Mouse (Mus musculus) left cerebral cortex, adult 8-10 months (tissue): ENCODE measurements at regions not wholly inside any gene's neighbourhood (a gene's known extent, or its start where the extent isn't known, plus 50 kb on each side); places are given as distances from the start of the nearest gene placed in this dataset.

Experiments used
- DNase-seq, 2 experiments: peaks; one replicate each; pipeline ENCODE4 v3.0.0; 2022; ENCODE audit warnings: low spot score in 2 of 2

DNA sequence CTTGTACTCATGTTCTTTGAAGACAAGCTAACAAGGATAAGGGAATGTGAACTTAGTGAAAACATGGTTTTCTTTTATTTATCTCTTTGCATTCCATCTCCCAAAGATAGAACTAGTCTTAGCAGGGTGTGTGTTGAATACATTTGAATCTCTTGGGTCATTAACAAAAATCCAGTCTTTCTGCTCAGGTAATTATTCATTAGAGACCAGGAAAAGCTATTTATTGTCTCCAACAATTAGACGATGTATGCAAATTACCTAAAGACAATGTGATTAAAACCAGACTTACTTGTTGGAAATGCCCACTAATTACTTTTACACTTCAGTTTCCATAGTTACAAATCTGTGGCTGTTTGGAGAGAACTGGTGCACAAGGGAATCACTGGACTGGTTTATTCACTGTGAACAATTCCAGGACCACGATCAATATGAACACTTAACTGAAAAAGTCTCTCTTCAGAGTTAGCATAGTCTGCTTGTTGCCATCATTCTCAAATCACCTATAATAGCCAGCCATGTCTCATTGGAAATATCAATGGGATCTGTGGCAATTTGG is 584.4 kb downstream of the Mettl4 start:
- no peak for DNase-seq

DNA sequence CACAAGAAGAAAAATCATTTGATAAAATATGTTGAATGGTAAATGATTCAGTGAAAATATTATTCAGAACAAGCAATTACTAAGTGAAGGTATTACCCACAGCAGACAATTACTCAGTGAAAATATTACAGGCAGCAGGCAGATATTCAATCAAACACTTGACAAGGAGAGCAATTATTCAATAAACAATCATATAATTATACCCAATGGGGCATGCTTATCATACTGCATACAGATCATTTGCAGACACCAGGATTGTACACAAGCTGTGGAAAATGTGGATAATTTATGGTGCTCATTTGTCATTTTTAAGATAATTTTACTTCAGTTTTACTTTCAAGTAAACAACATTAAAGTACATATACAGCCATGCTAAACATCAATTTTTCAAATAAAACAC is 605.5 kb downstream of the Mettl4 start:
- no peak for DNase-seq

DNA sequence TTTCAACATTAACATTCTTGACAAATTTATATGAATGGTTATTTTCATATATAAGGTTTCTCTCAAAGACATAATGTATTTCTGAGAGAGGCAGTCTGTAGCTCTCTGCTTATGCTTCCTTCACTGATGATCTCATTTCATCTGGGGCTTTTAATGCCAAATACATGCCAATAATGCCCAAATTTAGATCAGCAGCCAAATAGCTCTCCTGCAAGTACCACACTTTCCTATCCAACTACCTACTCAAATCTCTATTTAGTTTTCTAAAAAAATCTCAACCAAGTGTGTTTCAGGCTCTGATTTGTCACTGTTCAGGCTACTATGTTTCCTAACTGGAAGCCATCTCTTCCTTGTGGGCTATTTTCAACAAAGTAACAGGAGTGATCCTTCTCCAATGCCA is 616.6 kb downstream of the Mettl4 start:
- DNase-seq: peak in 1 of 2 experiments; percentile 23

DNA sequence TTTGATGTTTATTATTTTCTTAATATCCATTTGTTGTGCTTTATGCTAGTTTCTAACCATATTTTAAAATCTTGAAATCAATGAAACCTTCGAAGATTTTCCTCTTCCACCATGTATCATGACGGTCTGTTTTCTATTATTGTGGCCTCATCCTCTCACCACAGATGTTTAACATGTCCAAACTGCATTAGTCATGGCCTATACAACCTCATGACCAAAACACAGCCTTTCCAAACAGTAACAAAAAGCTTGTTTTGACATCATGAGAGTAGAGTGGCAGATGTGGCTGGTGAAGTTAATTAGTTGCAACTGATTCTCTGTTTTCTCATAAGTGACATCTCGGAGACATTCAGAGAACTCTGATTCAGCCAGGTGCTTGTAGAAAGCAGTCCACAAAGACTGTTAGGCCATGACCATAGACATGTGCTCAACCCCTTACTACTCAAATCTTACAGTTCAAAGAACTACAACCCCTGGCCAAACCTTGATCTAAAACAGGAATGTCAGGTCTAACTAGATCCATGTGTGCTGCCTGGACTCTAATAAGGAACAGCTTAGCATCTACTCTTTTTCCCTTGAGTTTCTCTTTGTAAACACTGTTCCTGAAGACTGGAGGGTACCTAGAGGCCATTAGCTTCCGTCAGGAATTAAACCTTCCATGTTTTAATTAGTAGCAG is 655.7 kb downstream of the Mettl4 start:
- no peak for DNase-seq

DNA sequence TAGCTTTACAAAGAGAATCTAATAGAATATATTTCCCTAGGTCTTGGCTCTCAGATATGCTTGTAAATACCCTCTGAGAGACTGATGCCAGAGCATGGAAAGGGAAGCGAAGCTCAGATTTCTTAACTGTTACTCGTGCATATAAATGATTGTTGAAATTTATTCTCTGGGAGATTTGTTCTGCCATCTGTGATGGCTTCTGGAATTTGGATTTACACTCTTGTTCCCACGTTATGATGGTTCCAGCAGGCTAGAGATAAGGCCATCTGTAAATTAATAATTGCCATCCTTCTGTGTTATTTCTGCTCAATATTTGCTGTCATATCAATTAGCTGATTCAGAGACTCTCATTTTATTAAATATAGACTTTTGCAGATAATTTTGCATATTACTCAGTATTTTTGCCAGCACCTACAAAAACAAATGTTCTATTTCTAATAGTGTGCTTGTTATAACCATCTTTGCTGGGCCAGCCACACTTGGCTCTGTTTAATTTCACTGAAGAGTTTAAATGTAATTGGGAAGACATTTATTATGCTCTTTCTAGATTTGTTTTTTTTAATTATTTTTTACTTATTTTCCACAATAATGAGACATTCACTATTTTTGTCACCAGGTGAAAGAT is 695.3 kb downstream of the Mettl4 start:
- no peak for DNase-seq

DNA sequence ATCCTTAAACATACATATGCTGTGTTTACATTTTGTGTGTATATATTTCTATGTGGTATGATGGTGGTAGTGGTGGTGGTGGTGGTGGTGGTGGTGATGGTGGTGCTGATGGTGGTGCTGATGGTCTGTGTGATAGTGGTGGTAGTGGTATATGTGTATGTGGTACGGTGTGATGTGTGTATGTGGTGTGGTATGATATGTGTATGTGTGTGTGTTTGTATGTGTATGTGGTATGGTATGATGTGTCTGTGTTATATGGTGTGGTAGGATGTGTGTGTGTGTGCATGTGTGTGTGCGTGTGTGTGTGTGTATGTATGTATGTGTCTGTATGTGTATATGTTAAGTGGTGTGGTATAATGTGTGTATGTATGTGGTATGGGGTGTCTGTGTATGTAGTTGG is 701.3 kb downstream of the Mettl4 start:
- no peak for DNase-seq

DNA sequence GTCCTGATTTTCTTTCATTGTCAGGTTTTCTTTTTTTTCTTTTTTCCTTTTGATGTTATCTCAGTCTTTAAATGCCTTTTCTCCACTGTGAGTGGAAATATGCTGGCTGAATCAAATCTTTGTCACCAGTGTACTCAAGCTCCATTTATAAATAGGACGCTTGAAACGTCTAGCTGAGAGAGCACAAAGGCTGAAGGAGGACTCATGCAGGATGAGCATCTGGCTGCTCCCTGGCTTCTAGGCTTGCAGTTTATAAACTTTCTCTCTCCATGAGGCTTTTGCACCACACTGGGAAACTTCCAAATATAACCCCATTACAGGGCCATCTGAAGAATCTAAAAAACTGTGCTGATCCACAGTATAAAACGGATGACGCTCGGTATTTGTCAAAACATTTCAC is 711.6 kb downstream of the Mettl4 start:
- no peak for DNase-seq

DNA sequence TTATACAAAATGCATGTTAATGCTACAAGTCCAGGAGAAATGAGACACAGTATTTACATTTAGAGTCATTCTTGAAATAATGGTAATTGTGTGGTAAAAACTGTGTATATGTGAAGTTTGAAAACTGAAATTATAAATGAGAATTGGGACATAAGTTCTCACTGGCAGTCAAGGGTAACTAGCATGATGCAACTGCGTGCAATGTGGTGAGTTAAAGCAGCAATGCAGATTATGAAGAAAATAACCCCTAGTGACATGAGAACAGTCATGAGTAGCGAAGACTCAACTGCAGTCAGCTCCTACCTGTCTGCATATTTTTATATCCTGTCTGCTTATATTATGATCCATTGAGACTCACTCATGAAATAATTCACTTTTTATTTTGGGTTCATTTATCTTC is 737.4 kb downstream of the Mettl4 start:
- DNase-seq: no peak

DNA sequence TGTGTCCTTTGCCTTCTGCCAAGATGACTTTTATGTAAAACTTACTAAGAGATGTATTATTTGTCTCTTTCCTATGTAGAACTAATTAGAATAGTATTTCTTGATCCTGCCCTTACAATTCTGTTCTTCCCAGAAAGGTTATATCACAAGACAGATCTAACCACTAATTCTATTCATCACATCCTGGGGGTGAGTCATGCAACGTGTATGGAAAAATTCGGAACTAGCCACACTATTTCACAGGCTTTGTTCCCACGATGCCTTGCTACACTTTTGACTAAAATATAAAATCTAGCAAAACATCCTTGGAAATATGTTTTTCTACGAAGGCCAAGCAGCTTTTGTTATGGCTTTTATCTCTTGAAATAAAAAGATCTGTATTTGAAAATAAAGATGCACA is 747.7 kb downstream of the Mettl4 start:
- DNase-seq: no peak

DNA sequence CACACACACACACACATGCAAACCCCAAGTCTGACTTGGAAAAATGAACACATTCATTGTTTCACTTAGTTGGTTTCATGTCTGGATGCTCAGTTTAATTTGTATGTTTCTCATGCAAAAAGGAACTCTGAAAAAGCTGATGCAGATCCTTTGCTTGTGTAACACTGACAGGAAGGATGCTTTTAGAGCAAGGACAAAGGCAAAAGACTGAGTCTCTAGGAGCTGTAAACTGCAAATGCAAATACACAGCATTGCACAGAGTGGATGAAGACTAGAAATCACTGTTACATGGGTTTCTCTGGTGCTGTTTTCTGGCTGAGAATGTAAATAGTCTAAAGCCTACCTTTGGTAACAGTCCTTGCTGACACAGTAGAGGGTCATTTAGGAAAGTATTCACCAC is 748.3 kb downstream of the Mettl4 start:
- DNase-seq: no peak

DNA sequence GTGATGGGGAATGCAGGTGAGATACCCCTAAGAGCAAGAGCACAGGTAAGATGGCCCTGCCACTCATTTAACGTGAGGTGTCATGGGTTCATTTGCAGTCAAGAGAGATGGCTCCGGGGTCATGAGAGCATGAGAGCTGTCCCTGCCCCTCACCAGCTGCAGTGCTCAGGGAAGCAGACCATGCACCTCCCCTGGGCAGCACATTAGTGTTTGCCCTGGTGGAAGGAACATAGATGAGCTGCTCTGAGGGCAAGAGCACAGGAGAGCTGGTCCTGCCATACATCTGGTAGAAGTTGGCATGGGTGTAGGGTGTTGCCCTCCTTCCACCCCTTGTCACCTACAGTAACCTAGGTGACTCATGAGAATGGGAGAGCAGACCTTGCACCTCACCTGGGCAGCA is 762.9 kb downstream of the Mettl4 start:
- no peak for DNase-seq
